Mouse (Mus musculus): ENCODE measurements around the gene Prr19. TPM values are rescaled to one million over a fixed set of nuclear protein-coding genes. Genes with fewer than 3 reads are reported as not detected.
A peak's percentile ranks its signal among the peaks of the same experiment; 100 is the strongest.

The Prr19 gene
- polyA plus RNA-seq, 1 experiment from 2014 or later = 0.56 TPM

- peak overlapping the region; percentile 80 for H3K4me2 ChIP-seq (ENCODE audit: low read depth, low read length)
- no peaks in the 10 kb centered on the region for H3K9me3 ChIP-seq (ENCODE audit: control insufficient read depth, low read length)
- H3K4me1 ChIP-seq (ENCODE audit: control insufficient read depth, insufficient read depth, low read length) = peaks cover 22% of the 10 kb centered on the region
- peak overlapping the region; percentile 87 for H3K4me3 ChIP-seq (ENCODE audit: low read length)
- no peaks in the 10 kb centered on the region for H3K27me3 ChIP-seq (replicated peaks; ENCODE audit: control insufficient read depth, insufficient read depth, low read length)
- peak overlapping the region; percentile 79 for H3K27ac ChIP-seq (ENCODE audit: low read length)
- H3K9ac ChIP-seq (ENCODE audit: low read depth, low read length) = peak overlapping the region; percentile 94
- H3K36me3 ChIP-seq (ENCODE audit: control insufficient read depth, insufficient read depth, low read length) = peaks cover 2% of the 10 kb centered on the region
- no peak for ATAC-seq
- 3% methylated on average over 7 of the region's 7 CpGs for WGBS
Measured at GRCm38 (mm10) chr7:25268588-25268987, 32.6 kb upstream of the Prr19 start.

GRCm38 (mm10) chr7:25269029-25269428 is 32.2 kb upstream of the Prr19 start:
- peaks cover 2% of the 10 kb centered on the region for H3K36me3 ChIP-seq (ENCODE audit: control insufficient read depth, insufficient read depth, low read length)
- no peaks in the 10 kb centered on the region for H3K9me3 ChIP-seq (ENCODE audit: control insufficient read depth, low read length)
- peaks cover 26% of the 10 kb centered on the region for H3K4me1 ChIP-seq (ENCODE audit: control insufficient read depth, insufficient read depth, low read length)
- WGBS = 42% methylated on average over 4 of the region's 4 CpGs
- H3K27ac ChIP-seq (ENCODE audit: low read length) = peak overlapping the region; percentile 17
- H3K9ac ChIP-seq (ENCODE audit: low read depth, low read length) = peak overlapping the region; percentile 94
- peak overlapping the region; percentile 80 for H3K4me2 ChIP-seq (ENCODE audit: low read depth, low read length)
- H3K4me3 ChIP-seq (ENCODE audit: low read length) = peak overlapping the region; percentile 87
- ATAC-seq = no peak
- H3K27me3 ChIP-seq (replicated peaks; ENCODE audit: control insufficient read depth, insufficient read depth, low read length) = no peaks in the 10 kb centered on the region

- peaks cover 30% of the 10 kb centered on the region for H3K4me1 ChIP-seq (ENCODE audit: control insufficient read depth, insufficient read depth, low read length)
- peak overlapping the region; percentile 17 for H3K27ac ChIP-seq (ENCODE audit: low read length)
- no peak for ATAC-seq
- 78% methylated on average over 8 of the region's 8 CpGs for WGBS
- peaks cover 2% of the 10 kb centered on the region for H3K36me3 ChIP-seq (ENCODE audit: control insufficient read depth, insufficient read depth, low read length)
- H3K9ac ChIP-seq (ENCODE audit: low read depth, low read length) = peak overlapping the region; percentile 94
- peak overlapping the region; percentile 20; the same call in 1 of the 2 replicates for H3K4me2 ChIP-seq (ENCODE audit: low read depth, low read length)
- no peaks in the 10 kb centered on the region for H3K27me3 ChIP-seq (replicated peaks; ENCODE audit: control insufficient read depth, insufficient read depth, low read length)
- 0 out of 2 replicates have a peak overlapping the region, but pooled peaks have one; percentile 87 for H3K4me3 ChIP-seq (ENCODE audit: low read length)
- H3K9me3 ChIP-seq (ENCODE audit: control insufficient read depth, low read length) = no peaks in the 10 kb centered on the region
Measured at GRCm38 (mm10) chr7:25269545-25270271, 31.5 kb upstream of the Prr19 start.

DNA sequence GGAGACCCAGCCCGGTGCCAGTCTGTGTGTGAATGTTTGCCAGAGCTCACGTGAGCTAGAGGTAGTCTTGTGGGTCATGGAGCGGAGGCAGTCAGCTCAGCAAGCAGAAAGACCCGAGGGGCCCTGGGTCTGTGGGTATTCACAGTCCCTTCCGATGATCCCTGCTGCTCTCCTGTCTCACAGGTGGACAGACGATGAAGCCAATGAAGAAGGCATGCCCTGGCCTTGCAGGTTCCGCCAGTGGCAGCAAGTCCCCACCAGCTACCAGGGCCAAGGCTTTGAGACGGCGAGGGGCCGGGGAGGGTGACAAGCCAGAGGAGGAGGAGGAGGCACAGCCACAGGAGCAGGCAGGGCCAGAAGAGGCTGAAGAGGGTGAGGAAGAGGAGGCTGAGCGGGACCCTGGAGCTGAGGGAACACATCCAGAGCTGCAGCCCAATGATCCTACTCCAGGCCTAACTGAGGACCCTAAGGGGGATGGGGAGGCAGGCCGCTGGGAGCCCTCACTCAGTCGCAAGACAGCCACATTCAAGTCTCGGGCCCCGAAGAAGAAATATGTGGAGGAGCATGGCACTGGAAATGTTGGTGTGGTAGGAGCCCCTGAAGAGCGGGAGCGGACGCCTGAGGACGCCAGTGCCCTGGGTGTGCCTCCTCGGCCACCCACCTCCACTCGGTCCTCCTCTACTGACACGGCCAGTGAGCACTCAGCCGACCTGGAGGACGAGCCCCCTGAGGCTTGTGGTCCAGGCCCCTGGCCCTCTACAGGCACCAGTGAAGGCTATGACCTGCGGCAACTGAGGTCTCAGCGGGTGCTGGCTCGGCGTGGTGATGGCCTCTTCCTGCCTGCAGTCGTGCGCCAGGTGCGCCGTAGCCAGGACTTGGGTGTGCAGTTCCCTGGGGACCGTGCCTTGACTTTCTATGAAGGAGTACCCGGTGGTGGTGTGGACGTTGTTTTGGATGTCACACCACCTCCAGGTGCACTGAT is 30.3 kb upstream of the Prr19 start:
- peaks cover 2% of the 10 kb centered on the region for H3K36me3 ChIP-seq (ENCODE audit: control insufficient read depth, insufficient read depth, low read length)
- WGBS = 90% methylated on average over 35 of the region's 35 CpGs
- ATAC-seq = no peak
- no peaks in the 10 kb centered on the region for H3K27me3 ChIP-seq (replicated peaks; ENCODE audit: control insufficient read depth, insufficient read depth, low read length)
- no peak overlapping the region for H3K4me3 ChIP-seq (ENCODE audit: low read length)
- H3K4me2 ChIP-seq (ENCODE audit: low read depth, low read length) = no peak overlapping the region
- no peak overlapping the region for H3K27ac ChIP-seq (ENCODE audit: low read length)
- H3K4me1 ChIP-seq (ENCODE audit: control insufficient read depth, insufficient read depth, low read length) = peaks cover 40% of the 10 kb centered on the region
- no peak overlapping the region for H3K9ac ChIP-seq (ENCODE audit: low read depth, low read length)
- H3K9me3 ChIP-seq (ENCODE audit: control insufficient read depth, low read length) = no peaks in the 10 kb centered on the region

DNA sequence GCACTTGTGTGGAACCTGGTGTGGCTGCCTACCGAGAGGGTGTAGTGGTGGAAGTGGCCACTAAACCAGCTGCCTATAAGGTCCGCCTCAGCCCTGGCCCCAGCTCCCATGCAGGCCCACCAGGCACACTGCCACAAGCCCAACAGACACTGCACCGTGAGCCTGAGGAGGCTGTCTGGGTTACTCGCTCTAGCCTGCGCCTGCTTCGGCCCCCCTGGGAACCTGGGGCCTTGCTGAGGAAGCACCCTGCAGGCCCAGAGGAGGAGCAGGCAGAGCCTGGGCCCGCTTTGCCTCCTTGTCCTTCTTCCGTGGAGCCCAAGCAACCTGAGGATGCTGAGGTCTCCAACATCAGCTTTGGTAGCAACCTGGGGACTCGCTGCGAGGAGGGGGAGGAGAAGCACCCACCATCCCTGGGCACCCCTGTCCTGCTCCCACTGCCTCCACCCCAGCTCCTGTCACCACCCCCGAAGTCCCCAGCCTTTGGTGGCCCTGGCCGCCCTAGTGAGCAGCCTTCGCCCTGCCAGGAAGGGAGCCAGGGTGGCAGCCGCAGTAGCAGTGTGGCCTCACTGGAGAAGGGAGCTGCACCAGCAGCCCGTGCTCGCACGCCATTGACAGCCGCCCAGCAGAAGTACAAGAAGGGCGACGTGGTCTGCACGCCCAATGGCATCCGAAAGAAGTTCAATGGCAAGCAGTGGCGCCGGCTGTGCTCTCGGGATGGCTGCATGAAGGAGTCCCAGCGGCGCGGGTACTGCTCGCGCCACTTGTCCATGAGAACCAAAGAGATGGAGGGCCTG is 29.4 kb upstream of the Prr19 start:
- WGBS = 88% methylated on average over 29 of the region's 30 CpGs
- Histone ChIP-seq H3K4me3 (ENCODE audit: low read length) (no peak overlapping the region), H3K4me1 (ENCODE audit: control insufficient read depth, insufficient read depth, low read length) (peaks cover 44% of the 10 kb centered on the region), H3K27ac (ENCODE audit: low read length) (no peak overlapping the region), H3K9me3 (ENCODE audit: control insufficient read depth, low read length) (no peaks in the 10 kb centered on the region), H3K9ac (ENCODE audit: low read depth, low read length) (no peak overlapping the region), H3K36me3 (ENCODE audit: control insufficient read depth, insufficient read depth, low read length) (peaks cover 2% of the 10 kb centered on the region), H3K27me3 (replicated peaks; ENCODE audit: control insufficient read depth, insufficient read depth, low read length) (no peaks in the 10 kb centered on the region), H3K4me2 (ENCODE audit: low read depth, low read length) (no peak overlapping the region)
- ATAC-seq = no peak

GRCm38 (mm10) chr7:25272445-25273258 is 28.6 kb upstream of the Prr19 start:
- H3K4me3 ChIP-seq (ENCODE audit: low read length) = no peak overlapping the region
- no peaks in the 10 kb centered on the region for H3K27me3 ChIP-seq (replicated peaks; ENCODE audit: control insufficient read depth, insufficient read depth, low read length)
- no peak overlapping the region for H3K9ac ChIP-seq (ENCODE audit: low read depth, low read length)
- H3K27ac ChIP-seq (ENCODE audit: low read length) = no peak overlapping the region
- no peak for ATAC-seq
- no peaks in the 10 kb centered on the region for H3K9me3 ChIP-seq (ENCODE audit: control insufficient read depth, low read length)
- WGBS = 84% methylated on average over 38 of the region's 38 CpGs
- peaks cover 2% of the 10 kb centered on the region for H3K36me3 ChIP-seq (ENCODE audit: control insufficient read depth, insufficient read depth, low read length)
- no peak overlapping the region for H3K4me2 ChIP-seq (ENCODE audit: low read depth, low read length)
- peaks cover 43% of the 10 kb centered on the region for H3K4me1 ChIP-seq (ENCODE audit: control insufficient read depth, insufficient read depth, low read length)

DNA sequence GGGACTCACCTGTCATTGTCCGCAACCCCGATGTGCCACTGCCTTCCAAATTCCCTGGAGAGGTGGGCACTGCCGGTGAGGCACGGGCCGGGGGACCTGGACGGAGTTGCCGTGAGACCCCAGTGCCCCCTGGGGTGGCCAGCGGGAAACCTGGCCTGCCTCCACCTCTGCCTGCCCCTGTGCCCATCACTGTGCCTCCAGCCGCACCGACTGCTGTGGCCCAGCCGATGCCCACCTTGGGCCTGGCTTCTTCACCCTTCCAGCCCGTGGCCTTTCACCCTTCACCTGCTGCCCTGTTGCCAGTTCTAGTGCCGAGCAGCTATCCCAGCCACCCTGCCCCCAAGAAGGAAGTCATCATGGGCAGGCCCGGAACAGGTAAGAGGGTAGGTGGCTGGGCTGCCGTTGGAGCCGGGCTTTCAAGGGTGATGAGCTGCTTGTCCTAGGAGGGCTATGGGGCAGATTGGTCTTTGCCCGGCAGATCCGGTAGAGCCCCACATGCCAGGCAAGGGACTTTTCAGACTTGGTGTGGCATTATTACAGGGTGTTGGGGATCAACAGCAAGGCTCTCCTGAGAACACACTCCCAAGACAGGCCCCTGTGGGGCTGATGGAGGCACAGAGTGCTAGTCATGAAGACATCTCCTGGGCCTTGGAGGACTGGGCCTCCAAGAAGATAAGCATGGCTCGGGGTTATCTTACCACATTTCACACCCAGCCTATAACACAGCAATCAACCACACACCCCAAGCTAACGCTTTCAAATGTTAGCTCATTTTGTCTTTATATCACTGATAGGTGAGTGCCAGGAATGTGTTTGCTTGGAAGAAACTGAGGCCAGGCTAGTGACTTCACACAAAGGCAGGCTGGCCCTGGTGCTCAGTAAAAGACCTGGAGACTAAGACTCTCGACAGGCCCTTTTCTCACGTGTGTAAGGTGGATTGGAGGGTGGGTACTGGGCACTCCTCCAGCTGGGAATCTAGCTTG is 27.7 kb upstream of the Prr19 start:
- Histone ChIP-seq H3K36me3 (ENCODE audit: control insufficient read depth, insufficient read depth, low read length) (peaks cover 2% of the 10 kb centered on the region), H3K9ac (ENCODE audit: low read depth, low read length) (peak overlapping the region; percentile 39; the same call in 1 of the 2 replicates), H3K27ac (ENCODE audit: low read length) (no peak overlapping the region), H3K4me2 (ENCODE audit: low read depth, low read length) (no peak overlapping the region), H3K4me3 (ENCODE audit: low read length) (no peak overlapping the region), H3K27me3 (replicated peaks; ENCODE audit: control insufficient read depth, insufficient read depth, low read length) (no peaks in the 10 kb centered on the region), H3K4me1 (ENCODE audit: control insufficient read depth, insufficient read depth, low read length) (peaks cover 47% of the 10 kb centered on the region), H3K9me3 (ENCODE audit: control insufficient read depth, low read length) (no peaks in the 10 kb centered on the region)
- no peak for ATAC-seq
- WGBS = 88% methylated on average over 22 of the region's 22 CpGs

DNA sequence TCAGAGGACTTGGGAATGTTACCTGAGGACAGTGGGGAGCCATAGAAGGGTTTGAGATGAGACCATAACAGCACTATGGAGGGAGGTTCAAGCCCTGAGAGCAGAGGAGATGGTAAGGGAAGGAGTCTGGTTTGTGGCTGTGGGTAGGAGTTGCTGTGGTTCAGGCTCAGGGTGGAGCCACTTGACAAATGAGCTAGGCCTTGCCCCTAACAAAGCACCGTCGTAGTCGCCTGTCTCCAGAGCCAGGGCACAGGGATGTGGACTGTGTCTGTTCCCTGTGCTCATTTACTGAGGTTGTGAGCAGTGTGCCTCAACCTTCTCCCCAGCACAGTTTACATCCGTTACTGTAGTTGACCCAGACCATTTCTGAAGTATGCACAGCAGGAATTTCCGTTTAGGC is 26.6 kb upstream of the Prr19 start:
- H3K4me2 ChIP-seq (ENCODE audit: low read depth, low read length) = no peak overlapping the region
- WGBS = 55% methylated on average over 5 of the region's 5 CpGs
- H3K4me3 ChIP-seq (ENCODE audit: low read length) = no peak overlapping the region
- no peak overlapping the region for H3K27ac ChIP-seq (ENCODE audit: low read length)
- H3K36me3 ChIP-seq (ENCODE audit: control insufficient read depth, insufficient read depth, low read length) = peaks cover 2% of the 10 kb centered on the region
- H3K27me3 ChIP-seq (replicated peaks; ENCODE audit: control insufficient read depth, insufficient read depth, low read length) = no peaks in the 10 kb centered on the region
- H3K9ac ChIP-seq (ENCODE audit: low read depth, low read length) = 0 out of 2 replicates have a peak overlapping the region, but pooled peaks have one; percentile 10
- H3K4me1 ChIP-seq (ENCODE audit: control insufficient read depth, insufficient read depth, low read length) = peaks cover 41% of the 10 kb centered on the region
- H3K9me3 ChIP-seq (ENCODE audit: control insufficient read depth, low read length) = no peaks in the 10 kb centered on the region
- ATAC-seq = no peak

All from intestine, embryonic 16.5 days (tissue).